Mouse (Mus musculus) kidney, adult 11 months (tissue): Measurements from ENCODE around the gene Egf.
"Not testable (repeated sequence)": the region's sequence is repeated elsewhere in the genome, so short reads cannot be mapped to it uniquely, and the experiment has no call there.

ENCODE experiments used
- DNase-seq: peaks from one replicate; pipeline ENCODE4 v3.0.0; 2022

Gene Egf

GRCm38 (mm10) chr3:129754650-129755604, at the start of gene Egf:
Gene Egf (minus strand): TSS chr3:129755316.
- peak; percentile 82 for DNase-seq

GRCm38 (mm10) chr3:129803765-129804164, 48.6 kb upstream of the Egf start, which contains the start of gene Lrit3:
Gene Lrit3 (minus strand): TSS chr3:129804030.
- DNase-seq = no peak

- peak; percentile 41 for DNase-seq
These were observed 43.9 kb upstream of the Egf start for GRCm38 (mm10) chr3:129799011-129799410.

GRCm38 (mm10) chr3:129798551-129798950, 43.4 kb upstream of the Egf start:
- no peak for DNase-seq

- peak; percentile 28 for DNase-seq
These were observed 42.2 kb upstream of the Egf start for GRCm38 (mm10) chr3:129797341-129797740.

- DNase-seq = peak; percentile 86
These were observed 38.7 kb upstream of the Egf start for GRCm38 (mm10) chr3:129793801-129794200.

GRCm38 (mm10) chr3:129782746-129783145, 27.6 kb upstream of the Egf start:
- no peak for DNase-seq

- DNase-seq = no peak
These were observed 26.3 kb upstream of the Egf start for GRCm38 (mm10) chr3:129781435-129781834.

GRCm38 (mm10) chr3:129771210-129771609, 16.1 kb upstream of the Egf start:
- DNase-seq = no peak

GRCm38 (mm10) chr3:129766971-129767794, 12.1 kb upstream of the Egf start:
- DNase-seq = peak; percentile 84

GRCm38 (mm10) chr3:129766106-129766505, 11.0 kb upstream of the Egf start:
- no peak for DNase-seq

GRCm38 (mm10) chr3:129757599-129757998, 2.5 kb upstream of the Egf start:
- DNase-seq = not testable (repeated sequence)

GRCm38 (mm10) chr3:129744803-129745202, 10.3 kb downstream of the Egf start:
- peak; percentile 61 for DNase-seq

GRCm38 (mm10) chr3:129742781-129743180, 12.3 kb downstream of the Egf start:
- DNase-seq = no peak

GRCm38 (mm10) chr3:129738291-129739183, 16.6 kb downstream of the Egf start:
- peak; percentile 1 for DNase-seq

GRCm38 (mm10) chr3:129731636-129732035, 23.5 kb downstream of the Egf start:
- DNase-seq = no peak

- DNase-seq = no peak
These were observed 24.7 kb downstream of the Egf start for GRCm38 (mm10) chr3:129730426-129730825.

- DNase-seq = no peak
These were observed 25.2 kb downstream of the Egf start for GRCm38 (mm10) chr3:129729916-129730315.

- DNase-seq = no peak
These were observed 29.5 kb downstream of the Egf start for GRCm38 (mm10) chr3:129725592-129725991.

GRCm38 (mm10) chr3:129724961-129725501, 30.1 kb downstream of the Egf start:
- DNase-seq = peak; percentile 93

GRCm38 (mm10) chr3:129724505-129724904, 30.6 kb downstream of the Egf start:
- DNase-seq = no peak

GRCm38 (mm10) chr3:129723311-129723710, 31.8 kb downstream of the Egf start:
- DNase-seq = no peak
